ENCODE assay signal across 10 mouse cellular contexts in genomic region chr7:140188391-140189328, GRCm38 (mm10). TPM values are rescaled to one million over a fixed set of nuclear protein-coding genes. Genes with fewer than 3 reads are reported as not detected.
DNase-seq lines count a peak whose midpoint lies in the region; ATAC-seq and TF ChIP-seq lines count a peak whose summit lies in the region.
"Had no signal": no experiment of that assay in that cellular context is flagged by ENCODE, and none has a peak within 500 bp of the region (broad histone marks: within the 10 kb centered on the region; RNA-seq: fewer than 3 reads in every experiment).

No protein-coding gene starts in this region.

- H3K9ac ChIP-seq in hindbrain, embryonic 14.5 days, result no peak overlapping the region
- no peak overlapping the region for H3K9ac ChIP-seq in hindbrain, embryonic 13.5 days
- H3K9ac ChIP-seq in liver, embryonic 12.5 days, result no peak overlapping the region

- H3K4me3 ChIP-seq in hindbrain, embryonic 14.5 days (replicated peaks; ENCODE audit: low read length), result no peak overlapping the region
- no peak overlapping the region for H3K4me3 ChIP-seq in hindbrain, embryonic 13.5 days
- no peak overlapping the region for H3K4me3 ChIP-seq in E14TG2a.4 (replicated peaks; ENCODE audit: low read length)
- H3K4me3 ChIP-seq in liver, embryonic 12.5 days, result no peak overlapping the region

- DNase-seq in hindbrain, embryonic 14.5 days (ENCODE audit: low spot score), result peak; percentile 56
- DNase-seq in adipocyte (ENCODE audit: low spot score), result peak; percentile 26
- DNase-seq in kidney, postnatal 10 days, result no peak
- no peak for DNase-seq in urinary bladder, postnatal 14 days (ENCODE audit: low spot score)
- no peak for DNase-seq in gastrocnemius, adult 18-20 months (ENCODE audit: low spot score)

- H3K27ac ChIP-seq in hindbrain, embryonic 14.5 days, result no peak overlapping the region
- H3K27ac ChIP-seq in hindbrain, embryonic 13.5 days, result no peak overlapping the region
- no peak overlapping the region for H3K27ac ChIP-seq in liver, embryonic 12.5 days

- H3K36me3 ChIP-seq in hindbrain, embryonic 14.5 days (replicated peaks; ENCODE audit: control insufficient read depth, insufficient read depth), result no peaks in the 10 kb centered on the region
- H3K36me3 ChIP-seq in hindbrain, embryonic 13.5 days, result no peaks in the 10 kb centered on the region
- H3K36me3 ChIP-seq in E14TG2a.4 (ENCODE audit: insufficient read depth, low read length), result no peaks in the 10 kb centered on the region
- H3K36me3 ChIP-seq in liver, embryonic 12.5 days, result no peaks in the 10 kb centered on the region

- H3K27me3 ChIP-seq in hindbrain, embryonic 14.5 days (ENCODE audit: control insufficient read depth, insufficient read depth, low read length), result no peaks in the 10 kb centered on the region
- no peaks in the 10 kb centered on the region for H3K27me3 ChIP-seq in hindbrain, embryonic 13.5 days
- no peaks in the 10 kb centered on the region; the same call in 1 of the 2 replicates for H3K27me3 ChIP-seq in E14TG2a.4 (ENCODE audit: insufficient read depth, low read length)
- no peaks in the 10 kb centered on the region; the same call in 1 of the 2 replicates for H3K27me3 ChIP-seq in liver, embryonic 12.5 days (replicated peaks)

- H3K9me3 ChIP-seq in hindbrain, embryonic 14.5 days (ENCODE audit: control insufficient read depth, low read length), result no peaks in the 10 kb centered on the region
- no peaks in the 10 kb centered on the region for H3K9me3 ChIP-seq in hindbrain, embryonic 13.5 days
- H3K9me3 ChIP-seq in E14TG2a.4 (ENCODE audit: low read length), result no peaks in the 10 kb centered on the region
- no peaks in the 10 kb centered on the region for H3K9me3 ChIP-seq in liver, embryonic 12.5 days (replicated peaks)

- WGBS in hindbrain, embryonic 14.5 days, result 68% methylated on average over 4 of the region's 4 CpGs
- WGBS in hindbrain, embryonic 13.5 days, result 57% methylated on average over 4 of the region's 4 CpGs
- WGBS in liver, embryonic 12.5 days (ENCODE audit: insufficient replicate concordance), result 37% methylated on average over 4 of the region's 4 CpGs

- TF ChIP-seq CTCF in E14TG2a.4 (conservative IDR thresholded peaks at IDR 0.05; ENCODE audit: low read length), result peak; percentile 88

- no peak for ATAC-seq in hindbrain, embryonic 14.5 days (ENCODE audit: low FRiP score)
- no peak for ATAC-seq in hindbrain, embryonic 13.5 days (ENCODE audit: low FRiP score)
- ATAC-seq in liver, embryonic 12.5 days, result peak; percentile 61; the same call in 1 of the 2 replicates

- H3K4me1 ChIP-seq in hindbrain, embryonic 14.5 days (replicated peaks; ENCODE audit: control insufficient read depth, insufficient read depth, low read length), result no peaks in the 10 kb centered on the region
- no peaks in the 10 kb centered on the region for H3K4me1 ChIP-seq in hindbrain, embryonic 13.5 days (replicated peaks)
- no peaks in the 10 kb centered on the region for H3K4me1 ChIP-seq in E14TG2a.4 (replicated peaks; ENCODE audit: low read depth, low read length)
- H3K4me1 ChIP-seq in liver, embryonic 12.5 days, result 0 out of 2 replicates have a peak, but pooled peaks cover 4% of the 10 kb centered on the region

- no peak overlapping the region for H3K4me2 ChIP-seq in hindbrain, embryonic 14.5 days (replicated peaks)
- no peak overlapping the region for H3K4me2 ChIP-seq in hindbrain, embryonic 13.5 days
- H3K4me2 ChIP-seq in liver, embryonic 12.5 days, result no peak overlapping the region

RNA-seq across cellular contexts. Expression of gene Olfr523, which starts 15.6 kb away (rescaled TPM):
- not detected in 2 replicates for polyA plus RNA-seq in hindbrain, embryonic 14.5 days (2014; fragmentation: Nextera tagmentation; extraction: Ambion mirVana)
- polyA plus RNA-seq in hindbrain, embryonic 13.5 days (2015; fragmentation: Nextera tagmentation; extraction: Ambion mirVana), result not detected in 2 replicates
- polyA plus RNA-seq in liver, embryonic 12.5 days (2016; fragmentation: Nextera tagmentation; extraction: Ambion mirVana), result not detected in 2 replicates
- total RNA-seq in gastrocnemius, adult 18-20 months (2021), result not detected
- total RNA-seq: left cerebral cortex, postnatal 25 days had no signal
- polyA plus RNA-seq: neural tube, embryonic 11.5 days had no signal

RNA-seq across cellular contexts. Expression of gene Olfr524, which starts 17.1 kb away (rescaled TPM):
- not detected in 2 replicates for polyA plus RNA-seq in hindbrain, embryonic 14.5 days (2014; fragmentation: Nextera tagmentation; extraction: Ambion mirVana)
- not detected in 2 replicates for polyA plus RNA-seq in hindbrain, embryonic 13.5 days (2015; fragmentation: Nextera tagmentation; extraction: Ambion mirVana)
- not detected in 2 replicates for polyA plus RNA-seq in liver, embryonic 12.5 days (2016; fragmentation: Nextera tagmentation; extraction: Ambion mirVana)
- total RNA-seq in gastrocnemius, adult 18-20 months (2021), result not detected
- total RNA-seq: left cerebral cortex, postnatal 25 days had no signal
- polyA plus RNA-seq: neural tube, embryonic 11.5 days had no signal

RNA-seq across cellular contexts. Expression of gene Olfr522, which starts 24.1 kb away (rescaled TPM):
- polyA plus RNA-seq in hindbrain, embryonic 14.5 days (2014; fragmentation: Nextera tagmentation; extraction: Ambion mirVana), result not detected in 2 replicates
- not detected in 2 replicates for polyA plus RNA-seq in hindbrain, embryonic 13.5 days (2015; fragmentation: Nextera tagmentation; extraction: Ambion mirVana)
- polyA plus RNA-seq in liver, embryonic 12.5 days (2016; fragmentation: Nextera tagmentation; extraction: Ambion mirVana), result not detected in 2 replicates
- not detected for total RNA-seq in gastrocnemius, adult 18-20 months (2021)
- total RNA-seq: left cerebral cortex, postnatal 25 days had no signal
- polyA plus RNA-seq: neural tube, embryonic 11.5 days had no signal

RNA-seq across cellular contexts. Expression of gene Cd163l1, which starts 29.4 kb away (rescaled TPM):
- polyA plus RNA-seq in hindbrain, embryonic 14.5 days (2014; fragmentation: Nextera tagmentation; extraction: Ambion mirVana), result not detected in 2 replicates
- polyA plus RNA-seq in hindbrain, embryonic 13.5 days (2015; fragmentation: Nextera tagmentation; extraction: Ambion mirVana), result not detected in 2 replicates
- 0.08 TPM in 1 of 2 replicates, not detected in the other for polyA plus RNA-seq in liver, embryonic 12.5 days (2016; fragmentation: Nextera tagmentation; extraction: Ambion mirVana)
- total RNA-seq in gastrocnemius, adult 18-20 months (2021), result not detected
- total RNA-seq: left cerebral cortex, postnatal 25 days had no signal
- polyA plus RNA-seq: neural tube, embryonic 11.5 days had no signal

RNA-seq across cellular contexts. Expression of gene Sprn, which starts 34.0 kb away (rescaled TPM):
- polyA plus RNA-seq in hindbrain, embryonic 14.5 days (2014; fragmentation: Nextera tagmentation; extraction: Ambion mirVana), result 18.7 and 21.6 TPM in 2 replicates
- 10.8 and 11.0 TPM in 2 replicates for polyA plus RNA-seq in hindbrain, embryonic 13.5 days (2015; fragmentation: Nextera tagmentation; extraction: Ambion mirVana)
- polyA plus RNA-seq in liver, embryonic 12.5 days (2016; fragmentation: Nextera tagmentation; extraction: Ambion mirVana), result 0.04 TPM in 1 of 2 replicates, not detected in the other
- under 1 TPM in 1 of 2 experiments, not detected in 1; 0.07 TPM for total RNA-seq in gastrocnemius, adult 18-20 months (2021)

Comparison
In these comparisons a context has a peak if more than half of its experiments do, and no peak if none do; other contexts are left out.
1. DNase-seq: peak in hindbrain, embryonic 14.5 days (single experiment) and adipocyte (single experiment); none in kidney, postnatal 10 days (single experiment), urinary bladder, postnatal 14 days (single experiment) and gastrocnemius, adult 18-20 months (single experiment).